Mouse (Mus musculus) kidney, adult 18-20 months (tissue): ENCODE results near the gene Piga.
A peak's percentile ranks its signal among the peaks of the same experiment; 100 is the strongest.

Experiments
- DNase-seq: peaks from one replicate; pipeline ENCODE4 v3.0.0; 2021

Piga gene

GRCm38 (mm10) chrX:164436709-164437108, 17.1 kb downstream of the Piga start, which contains the start of gene Asb11:
Asb11 (plus strand) TSS chrX:164436994.
- no peak for DNase-seq

GRCm38 (mm10) chrX:164439462-164439861, 19.9 kb downstream of the Piga start:
- no peak for DNase-seq

GRCm38 (mm10) chrX:164440140-164440539, 20.6 kb downstream of the Piga start:
- DNase-seq = peak; percentile 84

- DNase-seq = no peak
Measured at GRCm38 (mm10) chrX:164440703-164441102, 21.1 kb downstream of the Piga start.

GRCm38 (mm10) chrX:164441306-164441705, 21.7 kb downstream of the Piga start:
- DNase-seq = no peak

- DNase-seq = no peak
Measured at GRCm38 (mm10) chrX:164445601-164446000, 26.0 kb downstream of the Piga start.

GRCm38 (mm10) chrX:164446106-164446551, 26.5 kb downstream of the Piga start:
- DNase-seq = no peak

GRCm38 (mm10) chrX:164446835-164447681, 27.5 kb downstream of the Piga start:
- no peak for DNase-seq

- DNase-seq = no peak
Measured at GRCm38 (mm10) chrX:164447682-164448071, 28.1 kb downstream of the Piga start.

GRCm38 (mm10) chrX:164449201-164449600, 29.6 kb downstream of the Piga start:
- no peak for DNase-seq

GRCm38 (mm10) chrX:164459205-164459878, 39.8 kb downstream of the Piga start:
- no peak for DNase-seq
